Mouse (Mus musculus) ES-Bruce4 (cell line): ENCODE data around the gene Cyb5b.

Source experiments
- CTCF ChIP-seq: IDR thresholded peaks from one replicate; pipeline ENCODE4 v1.8.1; 2011; ENCODE audit warnings: low read depth, low read length
- EP300 ChIP-seq: IDR thresholded peaks from 2 replicates; pipeline ENCODE4 v1.6.1; 2011; ENCODE audit warnings: low read depth, low read length; ENCODE audit not compliant: insufficient read depth
- POLR2A ChIP-seq: IDR thresholded peaks from one replicate; pipeline ENCODE4 v1.8.1; 2011; ENCODE audit warnings: low read length; ENCODE audit not compliant: insufficient read depth

- TF ChIP-seq EP300 (no peak), CTCF (no peak), POLR2A (no peak)
Measured at GRCm38 (mm10) chr8:107193331-107193730, 42.9 kb downstream of the Cyb5b start.
